Mouse (Mus musculus) CH12.LX (cell line): ENCODE measurements around the gene Prkg1. TPM values are rescaled to one million over a fixed set of nuclear protein-coding genes. Genes with fewer than 3 reads are reported as not detected.

ENCODE experiments used
- DNase-seq: peaks from one replicate; pipeline ENCODE4 v3.0.0-alpha.2; 2013; ENCODE audit errors: extremely low read depth
- H3K27ac ChIP-seq: 2 replicates; pipeline ENCODE4 v1.5.1; 2012; ENCODE audit warnings: low read depth, mild to moderate bottlenecking, control low read depth, moderate library complexity; ENCODE audit not compliant: insufficient read depth
- H3K27me3 ChIP-seq: replicated peaks from 2 replicates; pipeline ENCODE3; 2012; ENCODE audit warnings: inconsistent platforms
- H3K36me3 ChIP-seq, 2 experiments: replicated peaks in 1 of 2; 2 replicates each; pipeline versions ENCODE3 to v1.6.1; 2012; ENCODE audit warnings: inconsistent platforms in 1 of 2, low read length in 1 of 2, mild to moderate bottlenecking in 1 of 2, mixed read lengths in 1 of 2, moderate library complexity in 1 of 2; ENCODE audit not compliant: control insufficient read depth in 1 of 2, insufficient read depth in 1 of 2
- H3K4me1 ChIP-seq, 2 experiments: 2 replicates each; pipeline ENCODE4 v1.6.1; 2012; ENCODE audit warnings: inconsistent platforms in 1 of 2, moderate library complexity in 1 of 2; ENCODE audit not compliant: insufficient read depth in 2 of 2, control insufficient read depth in 1 of 2
- H3K4me2 ChIP-seq: 2 replicates; pipeline ENCODE4 v1.6.1; 2012; ENCODE audit warnings: low read depth, mild to moderate bottlenecking, control low read depth; ENCODE audit not compliant: poor library complexity, insufficient read depth, severe bottlenecking
- H3K4me3 ChIP-seq, 3 experiments: fragments of 150-350 bp in 1 of 3; sonication (generic) in 1 of 3; replicated peaks in 1 of 3; 2 replicates each; pipeline versions ENCODE3 to v1.5.1; 2011 to 2012; ENCODE audit warnings: low read depth in 2 of 3, low read length in 2 of 3, mild to moderate bottlenecking in 2 of 3, moderate library complexity in 2 of 3, control low read depth in 1 of 3, improper control_type of control experiment in 1 of 3, inconsistent platforms in 1 of 3, mixed read lengths in 1 of 3; ENCODE audit not compliant: poor library complexity in 1 of 3
- H3K79me2 ChIP-seq: replicated peaks from 2 replicates; pipeline ENCODE4 v1.6.1; 2012; ENCODE audit warnings: mild to moderate bottlenecking, moderate library complexity; ENCODE audit not compliant: control insufficient read depth, poor library complexity, insufficient read depth, severe bottlenecking; ENCODE audit errors: extremely low read depth
- H3K9ac ChIP-seq: 2 replicates; pipeline ENCODE4 v1.6.1; 2012; ENCODE audit warnings: low read depth, mild to moderate bottlenecking, control low read depth, moderate library complexity; ENCODE audit not compliant: insufficient read depth
- H3K9me3 ChIP-seq: replicated peaks from 2 replicates; pipeline ENCODE3; 2012; ENCODE audit warnings: low read length, inconsistent platforms, mixed read lengths
- CTCF ChIP-seq, 2 experiments: IDR thresholded peaks in 1 of 2; conservative IDR thresholded peaks in 1 of 2; 2 replicates each; pipeline ENCODE4 v1.5.1; 2011 to 2012; ENCODE audit warnings: low read depth in 2 of 2, low read length in 2 of 2, improper control_type of control experiment in 1 of 2, inconsistent platforms in 1 of 2, mild to moderate bottlenecking in 1 of 2, moderate library complexity in 1 of 2
- E2F4 ChIP-seq: IDR thresholded peaks from 2 replicates; pipeline ENCODE4 v1.6.1; 2011; ENCODE audit warnings: low read depth, low read length, improper control_type of control experiment; ENCODE audit not compliant: insufficient replicate concordance
- ELF1 ChIP-seq: IDR thresholded peaks from 2 replicates; pipeline ENCODE4 v1.6.1; 2014; ENCODE audit warnings: low read depth, mild to moderate bottlenecking, inconsistent platforms, low read length, improper control_type of control experiment
- HCFC1 ChIP-seq: IDR thresholded peaks from 2 replicates; pipeline ENCODE4 v1.6.1; 2012; ENCODE audit warnings: low read depth, mild to moderate bottlenecking, inconsistent platforms, low read length, improper control_type of control experiment
- IRF4 ChIP-seq: IDR thresholded peaks from 2 replicates; pipeline ENCODE4 v1.6.1; 2014; ENCODE audit warnings: low read depth, mild to moderate bottlenecking, inconsistent platforms, low read length, improper control_type of control experiment
- MAZ ChIP-seq: IDR thresholded peaks from 2 replicates; pipeline ENCODE4 v1.6.1; 2012; ENCODE audit warnings: low read depth, mild to moderate bottlenecking, inconsistent platforms, low read length, improper control_type of control experiment, moderate library complexity
- MEF2A ChIP-seq: IDR thresholded peaks from 2 replicates; pipeline ENCODE4 v1.6.1; 2014; ENCODE audit warnings: low read depth, mild to moderate bottlenecking, inconsistent platforms, low read length, improper control_type of control experiment, borderline replicate concordance
- NRF1 ChIP-seq: IDR thresholded peaks from 2 replicates; pipeline ENCODE4 v1.6.1; 2014; ENCODE audit warnings: low read depth, mild to moderate bottlenecking, inconsistent platforms, low read length, improper control_type of control experiment, moderate library complexity
- POLR2AphosphoS2 ChIP-seq: IDR thresholded peaks from 2 replicates; pipeline ENCODE4 v1.6.1; 2011; ENCODE audit warnings: low read depth, low read length, improper control_type of control experiment
- RAD21 ChIP-seq: IDR thresholded peaks from 2 replicates; pipeline ENCODE4 v1.6.1; 2011; ENCODE audit warnings: low read depth, mild to moderate bottlenecking, low read length, improper control_type of control experiment, moderate library complexity
- TBP ChIP-seq: conservative IDR thresholded peaks from 2 replicates; pipeline ENCODE4 v1.6.1; 2011; ENCODE audit warnings: low read depth, low read length, improper control_type of control experiment
- ZMIZ1 ChIP-seq: IDR thresholded peaks from 2 replicates; pipeline ENCODE4 v1.6.1; 2012; ENCODE audit warnings: low read depth, mild to moderate bottlenecking, inconsistent platforms, low read length, improper control_type of control experiment
- ZNF384 ChIP-seq: IDR thresholded peaks from 2 replicates; pipeline ENCODE4 v1.6.1; 2012; ENCODE audit warnings: low read depth, low read length, improper control_type of control experiment, inconsistent platforms
- dilution Hi-C: fragments of 300-500 bp; cut with MboI; formaldehyde crosslinking; loops from 2 replicates; pipeline ENCODE4 v1.14.3; 2020; ENCODE audit warnings: low sequenced_read_pairs; ENCODE audit not compliant: extremely low pct_unique_long_range_greater_than_20kb, extremely low pct_ligation_motif_present
- in situ Hi-C: fragments of 300-500 bp; cut with MboI; formaldehyde crosslinking; loops from 3 replicates; pipeline ENCODE4 v1.14.3; 2019; ENCODE audit warnings: low sequenced_read_pairs, low pct_ligation_motif_present, low pct_unique_long_range_greater_than_20kb, mixed read lengths
- polyA plus RNA-seq: library from polyadenylated mRNA; unstranded; fragments of >175 nt; gene quantifications from 2 replicates; pipeline ENCODE4 v1.2.1, GENCODE M21; 2012; ENCODE audit warnings: low read depth; ENCODE audit not compliant: insufficient read length
- total RNA-seq, 2 experiments: library from RNA; depleted of rRNA; stranded (reverse); fragments of 300-350 nt in 1 of 2; fragments of >200 nt in 1 of 2; gene quantifications; 2 replicates each; pipeline ENCODE4 v1.2.3; 2012 to 2014

Prkg1 gene
- total RNA-seq (2012; rRNA removed) (not detected in 2 replicates), total RNA-seq (2014; rRNA removed) (not detected in 2 replicates), polyA plus RNA-seq (not detected in 2 replicates)

DNA sequence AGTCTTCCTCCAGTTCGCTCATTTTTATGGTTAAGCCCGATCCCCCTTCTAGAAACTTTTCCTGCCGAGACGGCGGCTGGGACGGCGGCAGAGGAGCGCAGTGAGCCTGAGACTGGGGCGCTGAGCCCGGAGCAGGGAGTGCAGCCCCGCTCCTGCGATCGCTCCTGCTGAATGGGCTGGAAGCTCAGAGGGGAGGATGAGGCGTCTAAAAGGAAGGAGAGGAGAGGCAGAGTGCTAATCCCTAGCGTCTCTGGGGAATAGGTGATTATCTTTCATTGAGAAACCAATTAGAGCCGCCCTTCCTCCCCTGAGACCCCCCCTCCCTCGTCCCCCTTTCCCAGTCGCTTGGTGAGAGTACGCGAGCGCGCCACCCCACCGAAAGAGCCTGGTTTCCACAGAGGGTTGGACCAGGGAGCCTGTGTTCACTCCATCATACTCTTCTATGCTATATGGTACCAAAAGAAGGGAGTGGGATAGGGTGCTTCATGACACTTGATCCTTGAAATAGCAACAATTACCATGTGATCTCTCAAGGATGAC, at the start of gene Prkg1:
Gene Prkg1, minus strand, starts transcription at position 233 of the 540 bp plus-strand sequence.
- in situ Hi-C loops = no loop called here
- Histone ChIP-seq H3K79me2 (no peaks in the 10 kb centered on the region), H3K27ac (no peak within 1 kb of the TSS), H3K36me3 (no peaks in the 10 kb centered on the region), H3K9me3 (no peaks in the 10 kb centered on the region), H3K9ac (no peak within 1 kb of the TSS), H3K4me2 (no peak within 1 kb of the TSS), H3K4me3 (no peak within 1 kb of the TSS)
- dilution Hi-C loops = no loop called here
- TF ChIP-seq IRF4 (no peak), RAD21 (no peak), E2F4 (no peak), ZMIZ1 (no peak)
- TF ChIP-seq, all 38 proteins: peak for 0
- H3K27me3 ChIP-seq = no peaks in the 10 kb centered on the region
- DNase-seq = no peak
- H3K4me1 ChIP-seq = no peaks in the 10 kb centered on the region

- no peak for DNase-seq
- Histone ChIP-seq H3K9ac (no peak overlapping the region), H3K4me2 (no peak overlapping the region), H3K27me3 (no peaks in the 10 kb centered on the region), H3K79me2 (no peaks in the 10 kb centered on the region), H3K4me1 (no peaks in the 10 kb centered on the region), H3K4me3 (no peak overlapping the region), H3K27ac (no peak overlapping the region), H3K36me3 (no peaks in the 10 kb centered on the region), H3K9me3 (no peaks in the 10 kb centered on the region)
- TF ChIP-seq ELF1 (no peak), IRF4 (no peak), CTCF (conservative IDR thresholded peaks at IDR 0.05 in 1 of 2, IDR thresholded peaks at IDR 0.05 in 1 of 2; ENCODE audit: low read depth in 2 of 2, low read length in 2 of 2) (no peak), MAZ (no peak), TBP (no peak), MEF2A (no peak), HCFC1 (no peak), NRF1 (no peak), POLR2AphosphoS2 (no peak)
- in situ Hi-C loops = no loop called here
- dilution Hi-C loops = no loop called here
Measured at GRCm38 (mm10) chr19:31813087-31813486, 48.3 kb upstream of the Prkg1 start.

GRCm38 (mm10) chr19:31811371-31811770, 46.5 kb upstream of the Prkg1 start:
- in situ Hi-C loops = no loop called here
- Histone ChIP-seq H3K36me3 (no peaks in the 10 kb centered on the region), H3K4me3 (no peak overlapping the region), H3K4me1 (no peaks in the 10 kb centered on the region), H3K9me3 (no peaks in the 10 kb centered on the region), H3K9ac (no peak overlapping the region), H3K27ac (no peak overlapping the region), H3K79me2 (no peaks in the 10 kb centered on the region), H3K4me2 (no peak overlapping the region), H3K27me3 (no peaks in the 10 kb centered on the region)
- dilution Hi-C loops = no loop called here
- DNase-seq = peak; percentile 30
- no peak for TF ChIP-seq ZNF384
- TF ChIP-seq CTCF (conservative IDR thresholded peaks at IDR 0.05 in 1 of 2, IDR thresholded peaks at IDR 0.05 in 1 of 2; ENCODE audit: low read depth in 2 of 2, low read length in 2 of 2) = peak in 1 of 2 experiments; percentile 51; a peak in 2 of 4 replicates
- peak; percentile 38 for TF ChIP-seq RAD21
